Mouse (Mus musculus): ENCODE results near the gene Klhdc3. TPM values are rescaled to one million over a fixed set of nuclear protein-coding genes. Genes with fewer than 3 reads are reported as not detected.

The Klhdc3 gene
- polyA plus RNA-seq, 1 experiment from 2014 or later, result 137 TPM

- H3K9me3 ChIP-seq, result no peaks in the 10 kb centered on the region
- H3K27me3 ChIP-seq, result no peaks in the 10 kb centered on the region
- peak overlapping the region; percentile 85 for H3K4me2 ChIP-seq (replicated peaks)
- peaks cover 38% of the 10 kb centered on the region for H3K36me3 ChIP-seq
- no peak for ATAC-seq (ENCODE audit: insufficient number of reproducible peaks, insufficient read depth, low FRiP score, low TSS enrichment)
- 29% methylated on average over 15 of the region's 15 CpGs for WGBS
- H3K4me3 ChIP-seq, result peak overlapping the region; percentile 78
- H3K4me1 ChIP-seq, result peaks cover 37% of the 10 kb centered on the region
- H3K9ac ChIP-seq, result peak overlapping the region; percentile 88
- H3K27ac ChIP-seq, result peak overlapping the region; percentile 96
Observed at GRCm38 (mm10) chr17:46649811-46650210, 30.9 kb downstream of the Klhdc3 start.

DNA sequence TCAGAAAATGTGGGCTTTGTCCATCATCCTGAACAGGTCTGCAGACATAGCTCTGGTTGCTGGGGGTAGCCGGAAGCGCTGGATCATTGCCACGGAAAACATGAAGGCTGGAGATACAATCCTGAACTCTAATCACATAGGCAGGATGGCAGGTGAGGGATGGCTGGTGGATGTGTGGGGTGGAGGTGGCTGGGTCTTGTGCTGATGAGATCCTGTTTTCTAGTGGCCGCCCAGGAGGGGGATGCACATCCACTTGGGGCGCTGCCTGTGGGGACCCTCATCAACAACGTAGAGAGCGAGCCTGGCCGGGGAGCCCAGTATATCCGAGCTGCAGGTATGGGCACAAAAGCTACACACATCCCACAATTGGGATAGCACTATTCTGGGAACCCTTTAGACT is 32.3 kb downstream of the Klhdc3 start:
- Histone ChIP-seq H3K27ac (no peak overlapping the region), H3K4me3 (no peak overlapping the region), H3K9ac (no peak overlapping the region), H3K36me3 (peaks cover 26% of the 10 kb centered on the region), H3K27me3 (no peaks in the 10 kb centered on the region), H3K4me2 (replicated peaks) (no peak overlapping the region), H3K4me1 (peaks cover 45% of the 10 kb centered on the region), H3K9me3 (no peaks in the 10 kb centered on the region)
- ATAC-seq (ENCODE audit: insufficient number of reproducible peaks, insufficient read depth, low FRiP score, low TSS enrichment), result no peak
- 92% methylated on average over 9 of the region's 9 CpGs for WGBS

- Histone ChIP-seq H3K4me2 (replicated peaks) (no peak overlapping the region), H3K9ac (no peak overlapping the region), H3K4me3 (no peak overlapping the region), H3K9me3 (no peaks in the 10 kb centered on the region), H3K4me1 (peaks cover 39% of the 10 kb centered on the region), H3K27me3 (no peaks in the 10 kb centered on the region), H3K36me3 (peaks cover 17% of the 10 kb centered on the region), H3K27ac (no peak overlapping the region)
- WGBS, result 87% methylated on average over 7 of the region's 7 CpGs
- no peak for ATAC-seq (ENCODE audit: insufficient number of reproducible peaks, insufficient read depth, low FRiP score, low TSS enrichment)
Observed at GRCm38 (mm10) chr17:46647279-46647678, 33.4 kb downstream of the Klhdc3 start.

GRCm38 (mm10) chr17:46646322-46646662 is 34.4 kb downstream of the Klhdc3 start:
- no peaks in the 10 kb centered on the region for H3K27me3 ChIP-seq
- H3K36me3 ChIP-seq, result peaks cover 22% of the 10 kb centered on the region
- H3K4me1 ChIP-seq, result peaks cover 29% of the 10 kb centered on the region
- peak overlapping the region; percentile 72 for H3K27ac ChIP-seq
- no peak for ATAC-seq (ENCODE audit: insufficient number of reproducible peaks, insufficient read depth, low FRiP score, low TSS enrichment)
- H3K9ac ChIP-seq, result peak overlapping the region; percentile 74
- no peaks in the 10 kb centered on the region for H3K9me3 ChIP-seq
- H3K4me3 ChIP-seq, result peak overlapping the region; percentile 78
- under 1% methylated on average over 19 of the region's 19 CpGs for WGBS
- H3K4me2 ChIP-seq (replicated peaks), result peak overlapping the region; percentile 76

- Histone ChIP-seq H3K9ac (peak within 1 kb of the TSS; percentile 74), H3K4me3 (peak within 1 kb of the TSS; percentile 78), H3K9me3 (no peaks in the 10 kb centered on the region), H3K27me3 (no peaks in the 10 kb centered on the region), H3K4me1 (peaks cover 25% of the 10 kb centered on the region), H3K27ac (peak within 1 kb of the TSS; percentile 72), H3K36me3 (peaks cover 28% of the 10 kb centered on the region), H3K4me2 (replicated peaks) (peak within 1 kb of the TSS; percentile 83)
- WGBS, result under 1% methylated on average over 52 of the region's 53 CpGs
- ATAC-seq (ENCODE audit: insufficient number of reproducible peaks, insufficient read depth, low FRiP score, low TSS enrichment), result peak; percentile 49
Observed at GRCm38 (mm10) chr17:46645561-46646321, 35.0 kb downstream of the Klhdc3 start, which contains the start of the genes Klc4 and Mrpl2. TSS of gene Klc4 (minus strand) at chr17:46646022. TSS of gene Mrpl2 (plus strand) at chr17:46646229.

DNA sequence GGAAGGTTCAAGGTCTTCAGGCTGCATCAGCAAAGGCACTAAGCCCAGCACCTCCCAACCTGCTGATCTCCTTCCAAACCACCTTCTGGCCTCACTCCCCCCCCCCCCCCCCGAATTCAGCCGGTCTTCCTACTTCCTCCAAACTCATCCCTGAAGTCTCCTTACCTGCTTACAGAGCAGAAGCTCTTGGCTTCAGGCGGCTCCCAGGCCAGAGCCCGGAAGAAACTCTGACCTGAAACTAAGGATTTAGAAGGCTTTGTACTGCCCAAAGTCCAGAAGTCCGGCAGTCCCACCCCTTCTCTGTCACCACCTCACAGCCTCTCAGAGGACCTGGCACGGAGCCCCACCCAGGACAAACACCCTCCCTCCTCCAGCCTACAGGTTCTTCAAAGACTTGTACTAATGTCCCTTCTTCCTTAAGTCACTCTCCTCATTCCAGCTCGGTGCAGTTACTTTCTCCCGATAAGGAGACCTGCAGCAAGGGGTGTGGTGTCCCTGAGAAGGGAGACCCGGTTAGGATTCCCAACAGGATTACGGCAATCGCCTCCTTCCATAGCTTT is 35.7 kb downstream of the Klhdc3 start:
- Histone ChIP-seq H3K27me3 (no peaks in the 10 kb centered on the region), H3K9ac (peak overlapping the region; percentile 67), H3K4me1 (peaks cover 25% of the 10 kb centered on the region), H3K36me3 (peaks cover 35% of the 10 kb centered on the region), H3K4me2 (replicated peaks) (peak overlapping the region; percentile 83), H3K27ac (0 out of 2 replicates have a peak overlapping the region, but pooled peaks have one; percentile 24), H3K4me3 (peak overlapping the region; percentile 78), H3K9me3 (no peaks in the 10 kb centered on the region)
- no peak for ATAC-seq (ENCODE audit: insufficient number of reproducible peaks, insufficient read depth, low FRiP score, low TSS enrichment)
- WGBS, result 13% methylated on average over 11 of the region's 11 CpGs

GRCm38 (mm10) chr17:46644152-46644805 is 36.4 kb downstream of the Klhdc3 start:
- H3K9ac ChIP-seq, result peak overlapping the region; percentile 67; the same call in 1 of the 2 replicates
- H3K27ac ChIP-seq, result no peak overlapping the region
- no peaks in the 10 kb centered on the region for H3K9me3 ChIP-seq
- no peaks in the 10 kb centered on the region for H3K27me3 ChIP-seq
- H3K4me2 ChIP-seq (replicated peaks), result peak overlapping the region; percentile 83
- H3K36me3 ChIP-seq, result peaks cover 43% of the 10 kb centered on the region
- H3K4me3 ChIP-seq, result peak overlapping the region; percentile 78; the same call in 1 of the 2 replicates
- no peak for ATAC-seq (ENCODE audit: insufficient number of reproducible peaks, insufficient read depth, low FRiP score, low TSS enrichment)
- peaks cover 18% of the 10 kb centered on the region for H3K4me1 ChIP-seq
- 86% methylated on average over 12 of the region's 12 CpGs for WGBS

DNA sequence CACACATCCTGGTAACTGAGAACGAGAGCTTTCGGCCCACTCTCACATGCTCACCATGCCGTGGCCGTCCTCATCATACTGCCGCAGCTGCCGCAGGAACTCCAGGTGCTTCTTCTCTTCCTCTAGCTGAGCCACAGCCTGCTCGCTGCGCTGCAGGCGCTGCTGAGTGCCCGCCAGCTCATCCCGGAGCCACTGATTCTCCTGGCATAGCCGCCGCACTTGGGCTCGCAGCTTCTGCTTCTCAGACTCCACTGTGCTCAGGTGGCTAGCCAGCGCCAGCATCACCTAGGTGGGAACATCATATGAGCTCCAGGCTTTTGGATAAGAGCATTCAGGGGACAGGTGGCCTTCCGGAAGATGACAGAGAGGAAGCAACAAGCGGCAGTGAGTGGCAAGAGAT is 38.7 kb downstream of the Klhdc3 start:
- H3K27ac ChIP-seq, result no peak overlapping the region
- ATAC-seq (ENCODE audit: insufficient number of reproducible peaks, insufficient read depth, low FRiP score, low TSS enrichment), result no peak
- H3K4me3 ChIP-seq, result no peak overlapping the region
- WGBS, result 89% methylated on average over 17 of the region's 17 CpGs
- peaks cover 16% of the 10 kb centered on the region for H3K4me1 ChIP-seq
- H3K36me3 ChIP-seq, result peaks cover 36% of the 10 kb centered on the region
- H3K4me2 ChIP-seq (replicated peaks), result no peak overlapping the region
- H3K27me3 ChIP-seq, result no peaks in the 10 kb centered on the region
- H3K9me3 ChIP-seq, result no peaks in the 10 kb centered on the region
- no peak overlapping the region for H3K9ac ChIP-seq

- H3K36me3 ChIP-seq, result peaks cover 52% of the 10 kb centered on the region
- H3K4me3 ChIP-seq, result no peak overlapping the region
- no peak for ATAC-seq (ENCODE audit: insufficient number of reproducible peaks, insufficient read depth, low FRiP score, low TSS enrichment)
Observed at GRCm38 (mm10) chr17:46639929-46640328, 40.8 kb downstream of the Klhdc3 start.

GRCm38 (mm10) chr17:46636831-46637523 is 43.7 kb downstream of the Klhdc3 start:
- WGBS, result 26% methylated on average over 15 of the region's 15 CpGs
- Histone ChIP-seq H3K27me3 (no peaks in the 10 kb centered on the region), H3K9me3 (no peaks in the 10 kb centered on the region), H3K9ac (0 out of 2 replicates have a peak overlapping the region, but pooled peaks have one; percentile 33), H3K4me3 (no peak overlapping the region), H3K27ac (no peak overlapping the region), H3K4me1 (0 out of 2 replicates have a peak, but pooled peaks cover 8% of the 10 kb centered on the region), H3K36me3 (peaks cover 64% of the 10 kb centered on the region), H3K4me2 (replicated peaks) (peak overlapping the region; percentile 25)
- ATAC-seq (ENCODE audit: insufficient number of reproducible peaks, insufficient read depth, low FRiP score, low TSS enrichment), result no peak

More at GRCm38 (mm10) chr17:46639929-46640328, 40.8 kb downstream of the Klhdc3 start:
- Histone ChIP-seq H3K4me1 (peaks cover 18% of the 10 kb centered on the region), H3K9ac (no peak overlapping the region), H3K9me3 (no peaks in the 10 kb centered on the region), H3K27ac (no peak overlapping the region), H3K27me3 (no peaks in the 10 kb centered on the region), H3K4me2 (replicated peaks) (no peak overlapping the region)
- WGBS, result 82% methylated on average over 9 of the region's 9 CpGs

Data from embryonic facial prominence, embryonic 12.5 days (tissue).